Mouse (Mus musculus): ENCODE data around the gene Slc5a1.

DNA sequence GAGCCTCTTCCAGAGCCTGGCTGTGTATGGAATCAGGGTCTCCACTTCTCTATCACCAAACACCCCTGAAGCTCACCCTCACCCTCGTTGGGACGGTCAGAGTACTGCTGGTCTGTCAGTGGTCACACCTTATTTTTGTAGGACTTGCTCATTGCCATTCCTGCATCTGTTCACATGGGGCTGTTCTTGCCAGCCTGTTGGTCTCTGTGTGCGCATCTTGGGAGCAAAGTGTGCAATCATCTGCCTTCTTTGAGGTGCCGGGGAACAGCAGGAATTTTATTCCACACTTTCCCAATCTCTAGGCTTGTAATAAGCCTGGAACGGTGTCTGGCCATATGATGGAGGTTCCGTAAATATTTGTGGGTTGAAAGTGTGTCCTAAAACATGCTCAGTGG, 99.1 kb downstream of the Slc5a1 start:
- TF ChIP-seq POLR2A (IDR thresholded peaks at IDR 0.05; ENCODE audit: low read depth, low read length) (no peak), CTCF (IDR thresholded peaks at IDR 0.05; ENCODE audit: borderline replicate concordance, insufficient read depth, low read length) (no peak)

All from embryonic fibroblast, embryonic 13.5 days (primary cell).